Mouse (Mus musculus) midbrain, postnatal 0 days (tissue): Measurements from ENCODE around the gene Glyctk. TPM values are rescaled to one million over a fixed set of nuclear protein-coding genes. Genes with fewer than 3 reads are reported as not detected.
A peak's percentile ranks its signal among the peaks of the same experiment; 100 is the strongest.

Experiments used
- ATAC-seq: fragments of 200-750 bp; cut with Nextera tagmentation; 2 replicates; pipeline ENCODE4 v1.8.0; 2017; ENCODE audit warnings: moderate number of reproducible peaks, mild to moderate bottlenecking, moderate TSS enrichment, moderate library complexity; ENCODE audit not compliant: low FRiP score
- DNase-seq: peaks from one replicate; pipeline ENCODE4 v3.0.0-alpha.2; 2015; ENCODE audit warnings: low spot score
- H3K27ac ChIP-seq: fragments of 300-500 bp; sonication (generic); 2 replicates; pipeline ENCODE4 v1.5.1; 2014; ENCODE audit warnings: low read depth, mild to moderate bottlenecking, low read length, mixed read lengths
- H3K27me3 ChIP-seq: fragments of 300-500 bp; sonication (generic); 2 replicates; pipeline ENCODE4 v1.6.1; 2014; ENCODE audit warnings: low read length, control low read depth, mixed read lengths; ENCODE audit not compliant: insufficient read depth
- H3K36me3 ChIP-seq: fragments of 300-500 bp; sonication (generic); 2 replicates; pipeline ENCODE4 v1.6.1; 2014; ENCODE audit warnings: low read length, control low read depth, mixed read lengths; ENCODE audit not compliant: insufficient read depth
- H3K4me1 ChIP-seq: fragments of 300-500 bp; sonication (generic); 2 replicates; pipeline ENCODE4 v1.6.1; 2014; ENCODE audit warnings: mild to moderate bottlenecking, control low read depth, antibody characterized with exemption, low read length, mixed read lengths; ENCODE audit not compliant: insufficient read depth
- H3K4me2 ChIP-seq: fragments of 300-500 bp; sonication (generic); 2 replicates; pipeline ENCODE4 v1.6.1; 2014; ENCODE audit warnings: low read depth, mild to moderate bottlenecking, low read length, mixed read lengths; ENCODE audit not compliant: poor library complexity, severe bottlenecking
- H3K4me3 ChIP-seq: fragments of 300-500 bp; sonication (generic); 2 replicates; pipeline ENCODE4 v1.5.1; 2014; ENCODE audit warnings: low read depth, mild to moderate bottlenecking, low read length, moderate library complexity
- H3K9ac ChIP-seq: fragments of 300-500 bp; sonication (generic); replicated peaks from 2 replicates; pipeline ENCODE4 v1.6.1; 2014; ENCODE audit warnings: mild to moderate bottlenecking, low read length, moderate library complexity, mixed read lengths; ENCODE audit not compliant: poor library complexity, severe bottlenecking
- H3K9me3 ChIP-seq: fragments of 300-500 bp; sonication (generic); 2 replicates; pipeline ENCODE4 v1.6.1; 2016; ENCODE audit warnings: low read length, control low read depth
- CTCF ChIP-seq: IDR thresholded peaks from 2 replicates; pipeline ENCODE4 v1.5.1; 2016; ENCODE audit warnings: antibody characterized with exemption, mild to moderate bottlenecking
- WGBS: fragments of 180-500 bp; shearing (Covaris S2); extraction: QIAGEN DNeasy Blood & Tissue Kit; methylation state at CpG from one replicate; pipeline ENCODE4 v1.1.7; 2014; 5-methylcytosine and 5-hydroxymethylcytosine counted together
- polyA plus RNA-seq: library from polyadenylated mRNA; unstranded; fragments of >200 nt; fragmentation: Nextera tagmentation; extraction: Ambion mirVana; gene quantifications from 2 replicates; pipeline ENCODE4 v1.2.1, GENCODE M21; 2015
- total RNA-seq: library from RNA; depleted of rRNA; stranded (reverse); fragments of >200 nt; gene quantifications from 2 replicates; pipeline ENCODE4 v1.2.3, GENCODE M21; 2014

The Glyctk gene
- total and polyA plus RNA-seq, 2 experiments from 2014 or later = 0.66 to 0.75 TPM

GRCm38 (mm10) chr9:106195693-106196092 lies 37.8 kb upstream of the Glyctk start:
- peak; percentile 85 for DNase-seq

GRCm38 (mm10) chr9:106193930-106194807 lies 36.2 kb upstream of the Glyctk start:
- DNase-seq = no peak

More at GRCm38 (mm10) chr9:106195693-106196092, 37.8 kb upstream of the Glyctk start:
- Histone ChIP-seq H3K4me1 (no peaks in the 10 kb centered on the region; the same call in 1 of the 2 replicates), H3K27ac (peak overlapping the region; percentile 47; the same call in 1 of the 2 replicates), H3K4me3 (no peak overlapping the region), H3K36me3 (peaks cover 11% of the 10 kb centered on the region), H3K9me3 (no peaks in the 10 kb centered on the region), H3K27me3 (no peaks in the 10 kb centered on the region), H3K9ac (no peak overlapping the region; the same call in 1 of the 2 replicates), H3K4me2 (no peak overlapping the region)
- ATAC-seq = 0 out of 2 replicates have a peak, but pooled peaks have one; percentile 43
- TF ChIP-seq CTCF = peak; percentile 52
- 56% methylated on average over 8 of the region's 8 CpGs for WGBS

GRCm38 (mm10) chr9:106192998-106193397 lies 35.1 kb upstream of the Glyctk start:
- H3K4me3 ChIP-seq = no peak overlapping the region
- no peak for TF ChIP-seq CTCF
- no peak for ATAC-seq
- H3K4me1 ChIP-seq = no peaks in the 10 kb centered on the region; the same call in 1 of the 2 replicates
- H3K27me3 ChIP-seq = no peaks in the 10 kb centered on the region
- H3K4me2 ChIP-seq = no peak overlapping the region
- no peak overlapping the region for H3K27ac ChIP-seq
- H3K9ac ChIP-seq = no peak overlapping the region
- no peaks in the 10 kb centered on the region for H3K9me3 ChIP-seq
- no peak for DNase-seq
- peaks cover 38% of the 10 kb centered on the region for H3K36me3 ChIP-seq
- WGBS = 100% methylated on average over 1 of the region's 1 CpGs

More at GRCm38 (mm10) chr9:106193930-106194807, 36.2 kb upstream of the Glyctk start:
- Histone ChIP-seq H3K9ac (no peak overlapping the region), H3K4me3 (no peak overlapping the region), H3K9me3 (no peaks in the 10 kb centered on the region), H3K4me2 (no peak overlapping the region), H3K27ac (no peak overlapping the region), H3K36me3 (peaks cover 27% of the 10 kb centered on the region), H3K27me3 (no peaks in the 10 kb centered on the region), H3K4me1 (no peaks in the 10 kb centered on the region; the same call in 1 of the 2 replicates)
- TF ChIP-seq CTCF = no peak
- WGBS = 88% methylated on average over 8 of the region's 8 CpGs
- no peak for ATAC-seq

- H3K4me3 ChIP-seq = no peak overlapping the region
- DNase-seq (no peak), ATAC-seq (no peak)
- no peak overlapping the region for H3K4me2 ChIP-seq
- H3K27ac ChIP-seq = no peak overlapping the region
- H3K9ac ChIP-seq = no peak overlapping the region
- H3K36me3 ChIP-seq = peaks cover 48% of the 10 kb centered on the region
- H3K27me3 ChIP-seq = no peaks in the 10 kb centered on the region
- no peaks in the 10 kb centered on the region; the same call in 1 of the 2 replicates for H3K4me1 ChIP-seq
- no peaks in the 10 kb centered on the region for H3K9me3 ChIP-seq
- WGBS = 95% methylated on average over 8 of the region's 8 CpGs
- TF ChIP-seq CTCF = no peak
Observed at GRCm38 (mm10) chr9:106192024-106192423, 34.1 kb upstream of the Glyctk start.

- no peaks in the 10 kb centered on the region; the same call in 1 of the 2 replicates for H3K4me1 ChIP-seq
- TF ChIP-seq CTCF = no peak
- no peak for DNase-seq
- H3K9ac ChIP-seq = no peak overlapping the region
- peaks cover 54% of the 10 kb centered on the region for H3K36me3 ChIP-seq
- H3K9me3 ChIP-seq = no peaks in the 10 kb centered on the region
- no peak overlapping the region for H3K4me2 ChIP-seq
- ATAC-seq = no peak
- H3K27ac ChIP-seq = no peak overlapping the region
- H3K27me3 ChIP-seq = no peaks in the 10 kb centered on the region
- WGBS = 93% methylated on average over 1 of the region's 1 CpGs
- no peak overlapping the region for H3K4me3 ChIP-seq
Observed at GRCm38 (mm10) chr9:106191355-106191754, 33.4 kb upstream of the Glyctk start.

GRCm38 (mm10) chr9:106183996-106184395 lies 26.1 kb upstream of the Glyctk start:
- Histone ChIP-seq H3K4me1 (no peaks in the 10 kb centered on the region), H3K27ac (no peak overlapping the region), H3K9me3 (no peaks in the 10 kb centered on the region), H3K27me3 (no peaks in the 10 kb centered on the region), H3K36me3 (peaks cover 80% of the 10 kb centered on the region), H3K4me3 (no peak overlapping the region), H3K9ac (no peak overlapping the region), H3K4me2 (no peak overlapping the region)
- WGBS = 94% methylated on average over 5 of the region's 5 CpGs
- TF ChIP-seq CTCF = no peak
- ATAC-seq (no peak), DNase-seq (no peak)
